Mouse (Mus musculus) ES-Bruce4 (cell line): ENCODE results near the gene Dcdc2c. TPM values are rescaled to one million over a fixed set of nuclear protein-coding genes. Genes with fewer than 3 reads are reported as not detected.

Source experiments
- H3K27ac ChIP-seq: 2 replicates; pipeline ENCODE4 v1.5.1; 2012; ENCODE audit warnings: low read length, inconsistent platforms; ENCODE audit not compliant: insufficient read depth
- H3K27me3 ChIP-seq: 2 replicates; pipeline ENCODE4 v1.6.1; 2012; ENCODE audit warnings: mild to moderate bottlenecking, low read length, inconsistent platforms; ENCODE audit not compliant: control insufficient read depth, poor library complexity, insufficient read depth, severe bottlenecking
- H3K36me3 ChIP-seq: 2 replicates; pipeline ENCODE4 v1.6.1; 2012; ENCODE audit warnings: inconsistent platforms, mild to moderate bottlenecking, low read length, moderate library complexity; ENCODE audit not compliant: control insufficient read depth, poor library complexity, insufficient read depth, severe bottlenecking
- H3K4me1 ChIP-seq: one replicate; pipeline ENCODE4 v1.8.1; 2011; ENCODE audit warnings: low read length; ENCODE audit not compliant: control insufficient read depth, insufficient read depth
- H3K4me3 ChIP-seq: 2 replicates; pipeline ENCODE4 v1.5.1; 2011; ENCODE audit warnings: low read depth, mild to moderate bottlenecking, low read length
- H3K9ac ChIP-seq: 2 replicates; pipeline ENCODE4 v1.6.1; 2012; ENCODE audit warnings: low read depth, mild to moderate bottlenecking, inconsistent platforms; ENCODE audit not compliant: poor library complexity, severe bottlenecking
- H3K9me3 ChIP-seq: replicated peaks from 2 replicates; pipeline ENCODE4 v1.6.1; 2012; ENCODE audit warnings: mild to moderate bottlenecking, low read length, inconsistent platforms; ENCODE audit not compliant: control insufficient read depth, poor library complexity, insufficient read depth, severe bottlenecking
- CTCF ChIP-seq: IDR thresholded peaks from one replicate; pipeline ENCODE4 v1.8.1; 2011; ENCODE audit warnings: low read depth, low read length
- EP300 ChIP-seq: IDR thresholded peaks from 2 replicates; pipeline ENCODE4 v1.6.1; 2011; ENCODE audit warnings: low read depth, low read length; ENCODE audit not compliant: insufficient read depth
- POLR2A ChIP-seq: IDR thresholded peaks from one replicate; pipeline ENCODE4 v1.8.1; 2011; ENCODE audit warnings: low read length; ENCODE audit not compliant: insufficient read depth
- polyA plus RNA-seq: library from polyadenylated mRNA; stranded (reverse); fragments of >200 nt; gene quantifications from 2 replicates; pipeline ENCODE4 v1.2.4, GENCODE M21; 2011; ENCODE audit warnings: low read depth; ENCODE audit not compliant: missing spikeins, insufficient read depth, insufficient read length

The Dcdc2c gene
- not detected in 2 replicates for polyA plus RNA-seq

GRCm38 (mm10) chr12:28552299-28552698 lies at the start of gene Dcdc2c:
TSS of gene Dcdc2c (minus strand) at chr12:28552399.
- no peaks in the 10 kb centered on the region for H3K36me3 ChIP-seq
- H3K9me3 ChIP-seq: no peaks in the 10 kb centered on the region
- no peaks in the 10 kb centered on the region for H3K4me1 ChIP-seq
- peak within 1 kb of the TSS; percentile 57 for H3K4me3 ChIP-seq
- no peak within 1 kb of the TSS for H3K9ac ChIP-seq
- H3K27me3 ChIP-seq: peaks cover 2% of the 10 kb centered on the region; the same call in 1 of the 2 replicates
- no peak within 1 kb of the TSS for H3K27ac ChIP-seq
- TF ChIP-seq CTCF (no peak), POLR2A (no peak), EP300 (no peak)

DNA sequence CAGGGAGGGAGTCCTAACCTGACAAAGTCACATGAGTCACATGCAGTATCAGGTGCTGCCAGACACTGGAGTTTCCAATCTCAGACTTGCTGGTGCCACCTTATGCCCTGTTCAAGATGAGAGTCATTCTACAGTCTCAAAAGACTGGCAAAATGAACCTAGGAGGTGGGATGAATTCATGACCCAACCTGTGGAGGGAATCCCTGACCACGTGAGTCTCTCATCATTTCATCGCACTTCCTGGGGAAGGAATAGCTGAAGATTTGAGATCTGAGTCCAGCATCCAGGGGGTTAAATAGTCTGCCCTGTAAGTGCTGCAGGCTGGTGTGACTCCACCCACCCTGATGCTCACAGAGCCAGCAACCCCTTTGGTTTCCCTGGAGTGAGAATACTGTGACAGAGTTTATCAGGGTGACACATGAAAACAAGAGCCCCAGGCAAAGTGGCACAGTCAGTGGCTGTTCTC lies 46.4 kb upstream of the Dcdc2c start:
- H3K36me3 ChIP-seq: no peaks in the 10 kb centered on the region
- H3K4me1 ChIP-seq: peaks cover 2% of the 10 kb centered on the region
- no peaks in the 10 kb centered on the region for H3K27me3 ChIP-seq
- no peaks in the 10 kb centered on the region for H3K9me3 ChIP-seq
- no peak overlapping the region for H3K9ac ChIP-seq
- no peak overlapping the region for H3K4me3 ChIP-seq
- no peak overlapping the region for H3K27ac ChIP-seq
- TF ChIP-seq EP300: no peak
- no peak for TF ChIP-seq CTCF
- no peak for TF ChIP-seq POLR2A

GRCm38 (mm10) chr12:28598110-28598509 lies 45.9 kb upstream of the Dcdc2c start:
- no peak overlapping the region for H3K27ac ChIP-seq
- no peaks in the 10 kb centered on the region for H3K9me3 ChIP-seq
- no peak overlapping the region for H3K9ac ChIP-seq
- H3K36me3 ChIP-seq: no peaks in the 10 kb centered on the region
- no peaks in the 10 kb centered on the region for H3K27me3 ChIP-seq
- no peak overlapping the region for H3K4me3 ChIP-seq
- no peak for TF ChIP-seq POLR2A
- TF ChIP-seq EP300: no peak
- no peak for TF ChIP-seq CTCF
- peaks cover 2% of the 10 kb centered on the region for H3K4me1 ChIP-seq

DNA sequence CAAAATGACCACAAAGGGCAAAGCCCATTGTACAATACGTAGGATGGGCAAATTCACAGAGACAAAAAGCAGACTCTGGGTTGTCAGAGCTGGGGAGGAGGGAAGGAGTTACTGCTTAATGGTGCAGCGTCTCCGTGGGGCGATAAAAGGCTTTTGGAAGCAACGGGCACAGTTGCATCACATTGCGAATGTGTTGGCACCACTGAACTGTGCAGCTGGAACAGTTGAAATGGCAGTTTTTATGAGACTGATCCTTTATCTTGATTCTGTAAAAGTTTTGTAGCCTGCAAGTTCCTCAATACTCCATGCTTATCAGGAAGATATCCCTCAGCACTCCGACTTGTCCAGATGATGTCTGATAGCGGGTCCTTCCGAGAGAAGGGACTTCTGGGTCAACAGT lies 45.5 kb upstream of the Dcdc2c start:
- Histone ChIP-seq H3K27me3 (no peaks in the 10 kb centered on the region), H3K4me1 (peaks cover 2% of the 10 kb centered on the region), H3K27ac (no peak overlapping the region), H3K9ac (no peak overlapping the region), H3K4me3 (no peak overlapping the region), H3K36me3 (no peaks in the 10 kb centered on the region), H3K9me3 (no peaks in the 10 kb centered on the region)
- TF ChIP-seq EP300 (no peak), CTCF (no peak), POLR2A (no peak)

- H3K4me1 ChIP-seq: peaks cover 2% of the 10 kb centered on the region
- TF ChIP-seq POLR2A: no peak
- TF ChIP-seq EP300: no peak
- no peak for TF ChIP-seq CTCF
- no peak overlapping the region for H3K27ac ChIP-seq
- H3K4me3 ChIP-seq: no peak overlapping the region
- no peak overlapping the region for H3K9ac ChIP-seq
- H3K36me3 ChIP-seq: no peaks in the 10 kb centered on the region
- no peaks in the 10 kb centered on the region for H3K27me3 ChIP-seq
- no peaks in the 10 kb centered on the region for H3K9me3 ChIP-seq
These were observed 44.7 kb upstream of the Dcdc2c start for GRCm38 (mm10) chr12:28596851-28597250.

DNA sequence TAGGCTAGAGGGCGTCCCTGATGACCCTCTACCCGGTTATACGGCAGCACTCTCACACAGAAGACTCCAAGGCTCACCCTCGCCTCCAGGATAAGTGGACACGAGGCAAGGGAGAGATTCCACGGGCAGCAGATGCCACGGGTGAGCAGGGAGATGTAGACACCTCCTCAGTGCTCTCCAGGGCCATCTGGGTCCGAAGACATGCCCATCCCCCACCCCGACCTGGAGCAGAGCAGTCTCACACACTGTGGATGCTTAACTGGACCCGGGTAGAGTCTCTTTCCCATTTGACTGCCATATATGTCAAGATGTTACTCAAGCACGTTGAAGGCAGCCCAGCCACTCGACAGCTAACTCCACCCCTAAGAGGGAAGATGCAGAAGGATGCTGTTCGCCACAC lies 38.2 kb upstream of the Dcdc2c start:
- Histone ChIP-seq H3K4me1 (no peaks in the 10 kb centered on the region), H3K4me3 (no peak overlapping the region), H3K27me3 (no peaks in the 10 kb centered on the region), H3K36me3 (no peaks in the 10 kb centered on the region), H3K9me3 (no peaks in the 10 kb centered on the region), H3K9ac (no peak overlapping the region), H3K27ac (no peak overlapping the region)
- TF ChIP-seq CTCF (no peak), EP300 (no peak)
